Mouse (Mus musculus): ENCODE results near the gene Grip2.

DNA sequence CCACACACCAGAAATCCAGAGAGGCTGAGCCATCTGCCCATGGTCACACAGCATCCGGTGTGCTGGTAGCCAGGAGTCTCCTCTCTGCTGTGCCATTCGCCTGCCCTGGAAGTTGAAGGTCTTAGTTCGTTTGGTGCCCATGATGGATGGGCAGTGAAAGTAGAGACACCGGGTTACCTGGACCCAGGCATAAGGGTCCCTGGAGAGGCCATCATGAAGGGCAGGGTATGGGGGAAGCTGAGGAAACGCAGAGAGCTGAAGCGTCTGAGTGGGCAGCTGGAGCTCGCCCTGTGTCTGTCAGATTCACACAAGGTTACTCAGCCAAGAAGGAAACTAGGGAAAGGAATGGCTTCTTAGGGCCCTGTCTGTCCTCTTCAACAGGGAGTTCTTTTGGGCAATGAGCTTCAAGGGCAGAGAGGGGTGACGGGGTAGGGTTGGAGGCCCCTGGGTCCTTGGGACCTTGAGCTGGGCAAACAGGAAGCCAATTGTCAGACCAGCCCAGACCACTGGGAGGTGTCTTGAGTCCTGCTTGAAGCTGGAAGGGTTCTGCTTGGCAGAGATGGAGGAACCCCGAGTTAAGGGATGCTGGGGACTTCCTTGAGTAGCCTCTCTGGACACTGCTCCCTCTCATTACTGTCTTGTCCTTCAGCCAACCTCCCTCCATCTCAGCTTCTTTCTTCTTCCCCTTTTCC lies 64.9 kb downstream of the Grip2 start:
- TF ChIP-seq POLR2A (IDR thresholded peaks at IDR 0.05; ENCODE audit: borderline replicate concordance, low read depth, low read length) (no peak), CTCF (IDR thresholded peaks at IDR 0.05; ENCODE audit: low read depth, low read length) (no peak)

Data from bone marrow macrophage, adult 2 months (primary cell).